Mouse (Mus musculus): ENCODE measurements around the gene Tnfaip6.
"Not testable (repeated sequence)": the region's sequence is repeated elsewhere in the genome, so short reads cannot be mapped to it uniquely, and the experiment has no call there.

Tnfaip6 gene

GRCm38 (mm10) chr2:52037882-52038281, at the start of gene Tnfaip6:
Gene Tnfaip6, plus strand, starts transcription at chr2:52038009.
- DNase-seq (ENCODE audit: low spot score in 2 of 2), result peak; percentile 27 to 56

- DNase-seq (ENCODE audit: low spot score in 2 of 2), result no peak
These were observed 48.2 kb upstream of the Tnfaip6 start for GRCm38 (mm10) chr2:51989559-51989958.

GRCm38 (mm10) chr2:51991447-51991846, 46.4 kb upstream of the Tnfaip6 start:
- DNase-seq (ENCODE audit: low spot score in 2 of 2), result no peak

- DNase-seq (ENCODE audit: low spot score in 2 of 2), result peak; percentile 4 to 7
These were observed 37.8 kb upstream of the Tnfaip6 start for GRCm38 (mm10) chr2:51999996-52000395.

GRCm38 (mm10) chr2:52001521-52001920, 36.3 kb upstream of the Tnfaip6 start:
- no peak for DNase-seq (ENCODE audit: low spot score in 2 of 2)

GRCm38 (mm10) chr2:52002299-52002698, 35.5 kb upstream of the Tnfaip6 start:
- DNase-seq (ENCODE audit: low spot score in 2 of 2), result not testable (repeated sequence)

GRCm38 (mm10) chr2:52006380-52006779, 31.4 kb upstream of the Tnfaip6 start:
- no peak for DNase-seq (ENCODE audit: low spot score in 2 of 2)

- DNase-seq (ENCODE audit: low spot score in 2 of 2), result not testable (repeated sequence)
These were observed 26.0 kb upstream of the Tnfaip6 start for GRCm38 (mm10) chr2:52011820-52012219.

- DNase-seq (ENCODE audit: low spot score in 2 of 2), result no peak
These were observed 24.4 kb upstream of the Tnfaip6 start for GRCm38 (mm10) chr2:52013306-52013820.

GRCm38 (mm10) chr2:52016361-52016760, 21.4 kb upstream of the Tnfaip6 start:
- no peak for DNase-seq (ENCODE audit: low spot score in 2 of 2)

- no peak for DNase-seq (ENCODE audit: low spot score in 2 of 2)
These were observed 10.7 kb upstream of the Tnfaip6 start for GRCm38 (mm10) chr2:52027061-52027460.

- DNase-seq (ENCODE audit: low spot score in 2 of 2), result no peak
These were observed 8.4 kb upstream of the Tnfaip6 start for GRCm38 (mm10) chr2:52029426-52029825.

- no peak for DNase-seq (ENCODE audit: low spot score in 2 of 2)
These were observed 6.3 kb upstream of the Tnfaip6 start for GRCm38 (mm10) chr2:52031491-52031890.

- peak; percentile 23 to 24 for DNase-seq (ENCODE audit: low spot score in 2 of 2)
These were observed 3.2 kb upstream of the Tnfaip6 start for GRCm38 (mm10) chr2:52034601-52035000.

- DNase-seq (ENCODE audit: low spot score in 2 of 2), result no peak
These were observed 2.7 kb upstream of the Tnfaip6 start for GRCm38 (mm10) chr2:52035144-52035543.

- DNase-seq (ENCODE audit: low spot score in 2 of 2), result no peak
These were observed 747 bp upstream of the Tnfaip6 start for GRCm38 (mm10) chr2:52036929-52037595.

- no peak for DNase-seq (ENCODE audit: low spot score in 2 of 2)
These were observed 749 bp downstream of the Tnfaip6 start for GRCm38 (mm10) chr2:52038558-52038957.

- no peak for DNase-seq (ENCODE audit: low spot score in 2 of 2)
These were observed 1.4 kb downstream of the Tnfaip6 start for GRCm38 (mm10) chr2:52039083-52039801.

GRCm38 (mm10) chr2:52042132-52042531, 4.3 kb downstream of the Tnfaip6 start:
- no peak for DNase-seq (ENCODE audit: low spot score in 2 of 2)

- DNase-seq (ENCODE audit: low spot score in 2 of 2), result peak in 1 of 2 experiments; percentile 26
These were observed 4.9 kb downstream of the Tnfaip6 start for GRCm38 (mm10) chr2:52042714-52043113.

GRCm38 (mm10) chr2:52043485-52043884, 5.7 kb downstream of the Tnfaip6 start:
- DNase-seq (ENCODE audit: low spot score in 2 of 2), result peak in 1 of 2 experiments; percentile 19

GRCm38 (mm10) chr2:52046032-52046431, 8.2 kb downstream of the Tnfaip6 start:
- no peak for DNase-seq (ENCODE audit: low spot score in 2 of 2)

- DNase-seq (ENCODE audit: low spot score in 2 of 2), result no peak
These were observed 13.0 kb downstream of the Tnfaip6 start for GRCm38 (mm10) chr2:52050823-52051222.
